Mouse (Mus musculus): ENCODE measurements at regions not wholly inside any gene's neighbourhood (a gene's known extent, or its start where the extent isn't known, plus 50 kb on each side); places are given as distances from the start of the nearest gene placed in this dataset.

DNA sequence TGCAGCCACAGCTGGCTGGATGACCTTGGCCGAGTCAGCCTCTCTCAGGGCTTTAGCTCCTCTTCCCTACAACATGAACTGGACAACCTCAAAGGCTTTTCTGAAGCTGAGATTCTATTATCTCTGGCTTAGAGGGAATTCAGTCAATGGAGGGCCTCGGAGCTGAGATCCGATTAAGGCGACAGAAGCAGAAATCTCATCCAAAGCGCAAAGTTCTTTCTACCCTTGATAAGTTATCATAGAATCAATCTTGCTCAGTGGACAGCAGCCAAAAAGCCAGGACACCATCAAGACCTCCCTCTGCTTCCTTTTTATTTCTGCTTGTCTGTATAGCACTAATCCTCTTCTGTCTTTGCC is 474.8 kb downstream of the Nedd1 start:
- TF ChIP-seq HCFC1 (IDR thresholded peaks at IDR 0.05; ENCODE audit: low read depth, low read length) (no peak), TBP (IDR thresholded peaks at IDR 0.05; ENCODE audit: low read depth, low read length) (no peak), POLR2A (IDR thresholded peaks at IDR 0.05; ENCODE audit: control insufficient read depth in 1 of 2, insufficient read depth in 1 of 2, low read depth in 1 of 2, low read length in 2 of 2, poor library complexity in 1 of 2) (no peak), MEF2A (IDR thresholded peaks at IDR 0.05; ENCODE audit: extremely low read depth, insufficient replicate concordance, low read depth, low read length, poor library complexity, severe bottlenecking) (no peak), CTCF (IDR thresholded peaks at IDR 0.05 in 2 of 3, conservative IDR thresholded peaks at IDR 0.05 in 1 of 3; ENCODE audit: control insufficient read depth in 1 of 3, insufficient read depth in 1 of 3, low read depth in 2 of 3, low read length in 3 of 3, poor library complexity in 1 of 3, severe bottlenecking in 1 of 3) (no peak), SIN3A (IDR thresholded peaks at IDR 0.05; ENCODE audit: low read length) (no peak), CHD2 (IDR thresholded peaks at IDR 0.05; ENCODE audit: low read length) (no peak), MAX (IDR thresholded peaks at IDR 0.05; ENCODE audit: low read length) (no peak), USF1 (IDR thresholded peaks at IDR 0.05; ENCODE audit: low read depth, low read length) (no peak), UBTF (IDR thresholded peaks at IDR 0.05; ENCODE audit: borderline replicate concordance, insufficient read depth, low read depth, low read length) (no peak), JUND (IDR thresholded peaks at IDR 0.05; ENCODE audit: low read depth, low read length) (no peak), RCOR1 (IDR thresholded peaks at IDR 0.05; ENCODE audit: low read depth, low read length) (no peak), MAFK (IDR thresholded peaks at IDR 0.05; ENCODE audit: borderline replicate concordance, low read depth, low read length) (no peak)

Measured in MEL (cell line).